Mouse (Mus musculus) cortical plate, adult 2 months (tissue): Measurements from ENCODE around the gene AA986860. TPM values are rescaled to one million over a fixed set of nuclear protein-coding genes. Genes with fewer than 3 reads are reported as not detected.

Experiments
- H3K27ac ChIP-seq: fragments of 200-500 bp; 2 replicates; pipeline ENCODE4 v1.5.1; 2012; ENCODE audit warnings: low read length, control low read depth, inconsistent platforms; ENCODE audit not compliant: insufficient read depth
- H3K4me1 ChIP-seq: fragments of 200-500 bp; 2 replicates; pipeline ENCODE4 v1.6.1; 2011; ENCODE audit warnings: low read length; ENCODE audit not compliant: control insufficient read depth, insufficient read depth
- H3K4me3 ChIP-seq: fragments of 200-500 bp; 2 replicates; pipeline ENCODE4 v1.5.1; 2011; ENCODE audit warnings: mild to moderate bottlenecking, low read length, control low read depth; ENCODE audit not compliant: insufficient read depth
- CTCF ChIP-seq: fragments of 200-500 bp; IDR thresholded peaks from 2 replicates; pipeline ENCODE4 v1.5.1; 2011; ENCODE audit warnings: mild to moderate bottlenecking, control low read depth, low read length; ENCODE audit not compliant: insufficient read depth; ENCODE audit errors: extremely low read depth
- POLR2A ChIP-seq: fragments of 200-500 bp; IDR thresholded peaks from 2 replicates; pipeline ENCODE4 v1.6.1; 2011; ENCODE audit warnings: mild to moderate bottlenecking, low read length, control low read depth; ENCODE audit not compliant: insufficient read depth; ENCODE audit errors: extremely low read depth
- polyA plus RNA-seq: library from polyadenylated mRNA; depleted of rRNA; stranded (reverse); fragments of >200 nt; gene quantifications from 2 replicates; pipeline ENCODE4 v1.2.3, GENCODE M21; 2012; rRNA removed

AA986860 gene
- polyA plus RNA-seq, result 1.8 and 2.4 TPM in 2 replicates

DNA sequence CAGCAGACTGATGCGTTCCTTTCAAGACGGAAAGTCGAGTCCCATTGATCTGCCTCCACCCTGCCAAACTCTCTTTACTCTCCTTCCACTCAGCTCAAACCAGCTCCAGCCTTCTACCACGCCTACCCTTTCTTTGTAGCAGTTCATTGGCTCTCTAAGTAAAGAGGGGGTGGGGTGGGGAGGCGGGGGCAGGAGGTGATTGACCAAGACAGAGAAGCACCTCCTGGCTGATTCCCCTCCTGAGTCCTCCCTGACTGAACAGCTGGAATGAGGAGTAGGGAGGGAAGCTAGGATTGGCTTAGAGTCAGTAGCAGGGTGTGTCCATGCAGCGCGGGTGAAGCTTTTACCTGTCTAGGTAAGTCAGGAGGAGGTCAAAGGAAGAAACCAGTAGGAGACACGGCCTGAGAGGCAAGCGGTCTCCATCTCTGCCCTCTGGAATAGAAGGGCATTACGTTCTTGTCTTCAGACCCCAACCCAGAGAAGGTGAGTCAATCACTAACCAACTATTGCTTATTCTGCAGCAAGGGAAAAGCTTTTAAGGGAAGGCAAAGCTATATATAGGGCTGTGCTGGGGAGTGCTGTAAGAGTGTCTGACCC, at the start of gene AA986860:
Gene AA986860, plus strand, starts transcription at position 236 of the 597 bp plus-strand sequence.
- Histone ChIP-seq H3K4me1 (no peaks in the 10 kb centered on the region), H3K4me3 (no peak within 1 kb of the TSS), H3K27ac (no peak within 1 kb of the TSS)
- no peak for TF ChIP-seq CTCF
- no peak for TF ChIP-seq POLR2A

DNA sequence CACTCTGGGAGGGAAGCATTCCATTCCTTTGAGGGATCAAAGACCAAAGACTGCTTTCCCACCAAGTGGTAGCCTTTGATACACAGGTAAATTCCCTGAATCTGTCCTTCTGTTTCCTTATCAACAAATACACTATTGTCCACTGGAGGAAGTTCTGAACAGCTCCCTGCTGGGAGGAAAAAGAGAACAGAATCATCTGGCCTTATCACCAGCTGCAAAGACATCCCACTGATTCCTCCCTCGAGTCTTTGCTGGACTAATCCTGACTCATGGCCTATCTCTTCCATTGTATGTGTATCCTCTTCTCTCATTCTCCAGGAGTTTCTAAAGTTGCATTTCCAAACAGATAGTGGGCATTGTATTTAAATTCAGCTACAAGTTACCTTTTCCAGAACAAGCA, 47.9 kb upstream of the AA986860 start:
- H3K4me1 ChIP-seq, result no peaks in the 10 kb centered on the region
- TF ChIP-seq POLR2A, result no peak
- TF ChIP-seq CTCF, result no peak
- no peak overlapping the region for H3K4me3 ChIP-seq
- H3K27ac ChIP-seq, result no peak overlapping the region

DNA sequence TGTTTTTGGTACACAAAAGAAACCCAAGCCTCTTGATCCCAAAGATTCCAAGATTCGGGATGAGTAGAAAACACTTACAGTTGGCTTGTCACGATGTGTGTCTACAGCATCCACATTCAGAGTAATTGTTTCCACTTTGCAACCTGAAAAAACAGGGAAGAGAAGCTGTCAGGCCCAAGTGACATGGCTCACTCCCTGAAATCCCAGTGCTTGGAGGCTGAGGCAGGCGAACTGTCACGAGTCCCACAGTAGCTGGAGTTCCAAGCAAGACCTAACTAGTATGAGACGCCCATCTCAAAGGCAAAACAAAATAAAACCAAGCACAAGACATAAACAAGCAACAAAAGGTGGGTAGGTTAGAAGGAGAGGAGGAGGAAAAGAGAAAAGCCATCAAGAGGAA, 33.2 kb upstream of the AA986860 start:
- TF ChIP-seq POLR2A (no peak), CTCF (no peak)
- H3K27ac ChIP-seq, result no peak overlapping the region
- no peaks in the 10 kb centered on the region for H3K4me1 ChIP-seq
- H3K4me3 ChIP-seq, result no peak overlapping the region

GRCm38 (mm10) chr1:130699937-130700633, 31.7 kb upstream of the AA986860 start:
- Histone ChIP-seq H3K4me3 (no peak overlapping the region), H3K4me1 (no peaks in the 10 kb centered on the region), H3K27ac (no peak overlapping the region)
- TF ChIP-seq CTCF, result no peak
- no peak for TF ChIP-seq POLR2A

DNA sequence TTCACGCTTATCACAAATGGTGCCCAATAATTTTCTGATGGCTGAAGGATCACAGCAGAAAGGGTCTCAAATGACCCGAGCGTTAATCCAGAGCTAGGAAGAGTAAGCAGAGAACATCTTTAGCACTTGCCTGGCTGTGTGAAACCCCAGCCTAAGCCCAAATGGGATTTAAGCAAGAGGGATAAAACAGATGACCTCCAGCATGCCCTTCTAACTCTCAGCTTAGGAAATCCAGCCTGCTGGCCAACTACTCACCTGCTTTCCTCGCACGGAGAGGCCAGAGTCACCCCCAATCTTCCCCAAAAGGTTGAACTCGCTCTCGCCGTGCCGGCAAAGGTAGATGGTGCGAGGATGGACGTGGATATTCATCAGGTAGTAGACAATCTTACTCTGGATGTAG, 29.8 kb upstream of the AA986860 start:
- Histone ChIP-seq H3K4me1 (no peaks in the 10 kb centered on the region), H3K27ac (no peak overlapping the region), H3K4me3 (no peak overlapping the region)
- TF ChIP-seq POLR2A (no peak), CTCF (no peak)

- Histone ChIP-seq H3K27ac (no peak overlapping the region), H3K4me3 (no peak overlapping the region), H3K4me1 (no peaks in the 10 kb centered on the region)
- TF ChIP-seq CTCF, result no peak
- TF ChIP-seq POLR2A, result no peak
Measured at GRCm38 (mm10) chr1:130703613-130704012, 28.2 kb upstream of the AA986860 start.

- Histone ChIP-seq H3K4me1 (no peaks in the 10 kb centered on the region), H3K27ac (no peak overlapping the region), H3K4me3 (no peak overlapping the region)
- TF ChIP-seq CTCF (no peak), POLR2A (no peak)
Measured at GRCm38 (mm10) chr1:130710283-130711080, 21.3 kb upstream of the AA986860 start.

DNA sequence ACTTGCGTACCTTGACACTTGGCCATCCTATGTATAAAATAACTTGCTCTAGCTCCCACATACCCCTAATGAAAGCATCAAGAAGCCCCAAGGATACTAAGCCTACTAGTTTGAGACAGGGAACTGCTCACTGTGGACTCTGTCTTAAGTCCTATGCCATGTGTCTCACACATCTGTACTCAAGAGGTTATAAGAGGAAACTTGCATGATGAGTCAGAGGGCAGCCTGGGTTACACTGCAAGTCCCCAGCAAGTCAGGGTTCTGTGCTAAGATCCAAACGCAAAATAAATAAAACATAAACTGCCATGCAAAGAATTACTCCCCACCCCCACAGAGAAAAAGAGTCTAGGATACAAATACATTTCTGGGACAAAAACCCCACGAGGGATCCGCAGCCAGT, 17.7 kb upstream of the AA986860 start:
- TF ChIP-seq POLR2A, result no peak
- no peak for TF ChIP-seq CTCF

DNA sequence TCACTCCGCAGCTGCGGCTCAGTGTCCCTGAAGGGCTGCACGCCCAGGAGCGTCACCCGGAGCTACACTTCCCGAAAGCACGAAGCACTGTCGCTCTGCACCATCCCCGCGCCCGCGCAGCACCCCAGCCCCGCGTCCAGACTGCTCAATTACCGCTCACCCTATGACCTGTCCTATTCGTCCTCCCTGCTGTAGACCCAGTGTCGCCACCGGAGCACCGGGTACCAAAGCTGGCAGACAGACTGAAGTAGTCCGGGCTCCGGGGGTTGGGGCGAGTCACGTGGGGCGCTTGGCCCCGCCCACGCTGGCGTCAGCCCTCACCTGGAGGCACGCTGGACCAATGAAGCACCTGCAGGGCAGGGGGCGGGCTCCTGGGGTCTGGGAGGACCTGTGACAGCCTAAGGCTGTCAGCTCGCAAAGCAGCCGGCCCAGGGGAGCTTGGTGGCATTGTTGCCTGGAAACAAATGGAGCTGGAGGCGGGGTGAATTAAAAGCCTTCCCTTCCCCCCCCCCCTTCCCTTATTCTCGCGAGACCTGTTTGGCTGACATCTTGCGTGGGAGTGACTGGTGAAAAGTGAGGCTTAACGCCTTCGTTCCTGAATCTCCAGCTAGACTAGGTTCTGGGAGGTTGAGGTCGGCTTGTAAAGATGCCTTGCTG, 16.1 kb upstream of the AA986860 start, which contains the start of gene Gm29427:
Gene Gm29427, minus strand, starts transcription at position 239 of the 657 bp plus-strand sequence.
- TF ChIP-seq POLR2A, result peak; percentile 77
- TF ChIP-seq CTCF, result no peak
- Histone ChIP-seq H3K4me3 (peak within 1 kb of the TSS; percentile 95), H3K27ac (peak within 1 kb of the TSS; percentile 88), H3K4me1 (peaks cover 5% of the 10 kb centered on the region)

More for the DNA sequence above, 17.7 kb upstream of the AA986860 start:
- Histone ChIP-seq H3K4me3 (no peak overlapping the region), H3K4me1 (peaks cover 3% of the 10 kb centered on the region), H3K27ac (no peak overlapping the region)

- TF ChIP-seq CTCF (no peak), POLR2A (no peak)
- H3K4me3 ChIP-seq, result peak overlapping the region; percentile 95
- H3K27ac ChIP-seq, result peak overlapping the region; percentile 61
- H3K4me1 ChIP-seq, result peaks cover 5% of the 10 kb centered on the region
Measured at GRCm38 (mm10) chr1:130716218-130716512, 15.6 kb upstream of the AA986860 start.
